Mouse (Mus musculus) frontal cortex, postnatal 14 days (tissue): Measurements from ENCODE around the gene Irx2.

Experiments used
- DNase-seq, 2 experiments: peaks; one replicate each; pipeline ENCODE4 v3.0.0; 2022; ENCODE audit warnings: low spot score in 2 of 2

The Irx2 gene

DNA sequence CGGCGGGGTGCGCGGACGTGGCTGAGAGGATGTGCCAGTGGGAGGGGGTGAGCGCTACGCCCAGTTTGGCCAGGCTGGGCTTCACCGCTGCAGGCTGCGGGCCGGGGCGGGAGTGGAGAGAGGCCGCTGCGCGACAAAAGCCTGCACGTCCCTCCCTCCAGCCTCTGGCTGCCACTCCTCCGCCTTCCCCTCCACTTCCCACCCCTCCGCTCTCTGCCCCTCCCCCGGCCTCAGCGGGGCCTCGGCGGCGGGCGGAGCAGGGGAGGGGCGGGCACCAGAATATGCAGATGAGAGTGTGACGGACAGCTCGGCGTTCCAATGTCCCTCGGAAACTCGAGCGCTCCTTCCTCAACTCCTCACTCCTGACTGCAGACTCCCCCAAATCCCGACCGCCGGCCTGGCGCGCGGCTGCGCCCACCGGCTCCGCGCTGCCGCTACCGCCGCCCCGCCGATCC, at the start of gene Irx2:
Irx2 (plus strand) TSS at position 359 of the 455 bp plus-strand sequence.
- DNase-seq = no peak

GRCm38 (mm10) chr13:72581276-72581675, 47.3 kb upstream of the Irx2 start:
- no peak for DNase-seq

DNA sequence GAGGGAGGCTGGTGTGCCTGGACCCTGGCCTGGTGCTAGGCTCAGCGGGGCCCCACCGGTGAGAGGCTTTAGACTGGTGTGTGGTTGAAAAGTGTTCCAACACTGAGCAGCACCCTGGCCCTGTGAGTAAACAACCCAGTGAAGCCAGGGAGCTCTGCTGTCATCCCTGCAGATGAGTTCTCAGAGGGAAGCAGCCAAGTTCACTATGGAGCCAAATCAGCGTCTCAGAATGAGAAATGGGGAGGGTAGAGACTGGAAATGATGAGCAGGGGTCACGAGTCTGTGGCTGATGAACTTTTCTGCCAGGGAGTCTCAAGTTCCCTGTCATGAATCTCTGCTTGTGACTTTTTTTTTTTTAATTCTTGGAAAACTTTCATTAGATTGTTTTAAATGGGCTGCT, 36.1 kb upstream of the Irx2 start:
- no peak for DNase-seq

- DNase-seq = no peak
Measured at GRCm38 (mm10) chr13:72593310-72593709, 35.3 kb upstream of the Irx2 start.

DNA sequence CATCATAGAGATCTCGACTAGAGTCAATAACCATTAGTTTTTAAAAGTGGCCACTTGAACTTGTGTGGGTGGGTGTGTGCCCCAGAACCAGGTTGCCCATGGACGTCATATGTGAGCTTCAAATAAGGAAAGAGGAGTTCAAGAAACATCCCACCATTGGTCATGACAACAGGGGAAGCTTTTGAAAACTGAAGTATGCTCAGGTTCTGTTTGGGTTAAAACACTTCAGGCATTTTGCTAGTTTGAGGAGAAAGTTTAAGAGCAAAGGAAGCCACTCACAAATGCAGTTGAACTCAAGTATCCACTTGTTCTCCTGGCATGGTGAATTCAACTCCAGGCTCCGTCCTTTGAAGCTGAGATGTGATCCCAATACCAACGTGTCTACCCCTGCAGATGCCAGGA, 34.9 kb upstream of the Irx2 start:
- DNase-seq = no peak

- no peak for DNase-seq
Measured at GRCm38 (mm10) chr13:72599254-72599653, 29.4 kb upstream of the Irx2 start.

GRCm38 (mm10) chr13:72608706-72609105, 19.9 kb upstream of the Irx2 start:
- DNase-seq = no peak

DNA sequence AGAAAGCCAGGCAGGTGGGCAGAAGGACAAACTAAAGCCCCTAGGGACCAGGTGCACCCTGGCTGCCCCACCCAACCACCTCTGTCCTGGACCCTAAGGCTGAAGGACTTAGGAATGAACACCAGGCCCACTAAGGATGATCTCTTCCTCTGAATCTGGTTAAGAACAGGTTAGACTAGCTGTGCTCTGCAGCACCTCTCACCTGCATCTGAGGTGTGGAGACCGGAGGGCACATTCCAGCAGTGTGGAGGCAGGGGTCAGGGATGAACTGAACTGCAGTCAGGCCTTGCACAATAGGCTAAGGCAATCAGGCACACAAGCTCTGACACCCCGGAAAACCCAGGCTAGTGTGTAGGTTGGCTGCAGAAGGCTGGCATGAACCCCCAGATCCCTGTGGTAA, 18.3 kb upstream of the Irx2 start:
- DNase-seq = no peak

DNA sequence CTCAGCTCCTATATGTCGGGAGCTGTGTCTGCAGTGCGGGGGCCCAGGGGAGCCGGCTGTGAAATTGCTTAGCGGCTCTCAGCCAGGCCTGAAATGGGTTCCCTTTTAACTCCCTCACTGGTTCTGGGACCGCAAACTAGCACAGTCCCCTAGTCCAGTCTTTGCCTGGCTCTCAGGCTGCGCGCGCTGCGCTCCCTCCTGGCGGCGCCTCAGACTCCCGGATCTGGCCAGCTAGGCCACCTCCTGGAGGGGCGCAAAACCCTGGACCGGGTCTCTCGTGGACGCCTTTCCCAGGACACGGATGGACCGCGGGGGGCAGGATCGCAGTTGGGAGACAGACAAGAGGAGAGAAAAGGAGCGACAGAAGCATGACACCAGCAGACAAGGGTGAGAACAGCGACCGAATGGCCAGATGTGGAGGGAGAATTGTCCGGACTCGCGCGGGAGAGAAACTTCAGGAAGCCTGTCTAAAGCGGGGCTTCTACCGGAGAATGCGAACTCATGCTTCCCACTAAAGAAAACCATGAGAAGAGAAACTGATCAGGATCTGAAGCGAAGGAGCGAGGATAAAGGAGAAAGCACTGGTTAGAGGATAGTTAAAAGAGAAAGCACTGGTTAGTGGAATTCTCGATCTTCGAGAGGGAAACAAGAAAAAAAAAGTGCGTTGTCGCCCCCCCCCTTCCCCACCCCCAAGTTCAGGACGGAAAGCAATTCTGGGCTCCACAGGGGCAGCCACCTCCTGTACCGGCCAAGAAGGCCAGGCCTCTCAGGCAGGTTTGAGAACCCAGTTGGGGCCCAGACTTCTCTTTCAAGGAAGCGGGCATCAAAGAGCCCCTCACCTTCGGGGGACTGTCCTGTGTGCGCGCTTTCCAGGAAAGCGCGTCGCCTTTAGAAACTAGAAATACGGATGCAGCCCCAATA, 4.4 kb upstream of the Irx2 start:
- no peak for DNase-seq

DNA sequence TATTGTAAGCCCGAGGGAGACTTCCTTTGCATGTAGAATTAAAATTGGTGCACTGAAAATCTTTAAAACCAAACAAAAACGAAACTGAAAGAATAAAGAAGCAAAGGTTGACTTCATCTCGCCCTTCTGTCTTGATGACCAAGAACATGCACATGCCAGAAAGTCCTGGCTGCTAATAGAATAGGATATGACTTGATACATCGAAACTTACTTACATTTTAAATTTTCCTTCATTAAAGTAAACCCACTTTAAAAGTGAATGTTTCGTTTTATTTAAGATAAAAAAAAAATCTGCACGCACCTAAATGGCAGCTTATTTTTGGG, 3.8 kb upstream of the Irx2 start:
- no peak for DNase-seq

DNA sequence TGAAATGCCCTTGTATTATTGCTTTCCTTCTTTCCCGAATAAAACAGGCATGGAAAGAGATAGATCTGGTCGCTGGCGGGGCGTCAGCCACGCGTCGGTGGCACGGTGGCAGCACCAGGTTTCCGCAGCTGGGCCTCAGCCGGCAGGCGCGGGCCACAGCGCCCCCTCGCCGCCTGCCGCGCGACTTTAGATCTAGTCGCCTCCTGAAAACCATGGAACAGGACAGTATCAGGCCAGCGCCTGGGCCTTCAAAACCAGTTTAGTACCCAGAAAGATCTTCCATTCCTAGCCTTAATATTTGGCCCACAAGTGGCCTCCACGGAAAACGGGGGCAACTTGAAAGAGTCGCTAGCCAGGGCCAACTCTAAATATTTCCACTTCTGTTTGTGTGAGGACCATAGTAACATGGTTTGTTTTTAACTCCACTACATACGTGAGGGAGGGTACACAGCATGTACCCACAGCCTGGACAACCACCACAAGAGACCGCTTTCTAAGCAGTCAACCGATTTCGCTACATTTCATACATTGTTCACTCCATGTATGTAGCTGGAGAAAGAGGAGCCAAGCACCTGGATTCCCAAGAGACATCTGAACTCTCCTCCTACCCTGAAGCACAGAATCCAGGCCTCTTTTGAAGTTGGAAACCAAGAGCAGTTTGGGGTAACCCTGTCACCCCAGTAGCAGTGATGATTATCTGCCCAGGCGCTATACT, 3.2 kb upstream of the Irx2 start:
- DNase-seq = no peak

GRCm38 (mm10) chr13:72627391-72628321, 964 bp upstream of the Irx2 start:
- no peak for DNase-seq

DNA sequence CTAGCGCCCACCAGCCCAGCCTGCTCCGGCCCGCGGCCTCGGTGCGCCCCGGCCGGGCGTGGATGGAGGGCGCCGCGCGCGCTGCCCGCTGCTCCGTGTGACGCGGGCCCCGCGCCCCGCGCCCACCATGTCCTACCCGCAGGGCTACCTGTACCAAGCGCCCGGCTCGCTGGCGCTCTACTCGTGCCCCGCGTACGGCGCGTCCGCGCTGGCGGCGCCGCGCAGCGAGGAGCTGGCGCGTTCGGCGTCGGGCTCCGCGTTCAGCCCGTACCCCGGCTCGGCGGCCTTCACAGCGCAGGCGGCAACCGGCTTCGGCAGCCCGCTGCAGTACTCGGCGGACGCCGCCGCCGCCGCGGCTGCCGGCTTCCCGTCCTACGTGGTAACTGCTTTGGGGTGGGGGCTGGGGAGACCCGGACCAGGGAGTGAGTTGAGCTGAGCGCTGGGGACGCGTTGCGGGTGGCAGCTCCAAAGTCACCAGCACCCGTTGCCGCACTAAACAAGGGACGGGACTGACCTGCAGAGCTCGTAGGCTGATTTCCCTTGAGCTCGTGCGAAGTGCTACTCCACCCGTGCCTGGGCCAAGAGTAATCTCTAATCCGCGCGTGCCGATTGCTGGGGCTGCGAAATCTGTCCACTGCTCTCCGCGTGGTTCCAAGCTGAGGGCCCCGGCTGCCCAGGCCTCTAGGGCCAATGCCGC, 463 bp downstream of the Irx2 start:
- no peak for DNase-seq

GRCm38 (mm10) chr13:72629806-72630205, 1.2 kb downstream of the Irx2 start:
- DNase-seq = no peak

DNA sequence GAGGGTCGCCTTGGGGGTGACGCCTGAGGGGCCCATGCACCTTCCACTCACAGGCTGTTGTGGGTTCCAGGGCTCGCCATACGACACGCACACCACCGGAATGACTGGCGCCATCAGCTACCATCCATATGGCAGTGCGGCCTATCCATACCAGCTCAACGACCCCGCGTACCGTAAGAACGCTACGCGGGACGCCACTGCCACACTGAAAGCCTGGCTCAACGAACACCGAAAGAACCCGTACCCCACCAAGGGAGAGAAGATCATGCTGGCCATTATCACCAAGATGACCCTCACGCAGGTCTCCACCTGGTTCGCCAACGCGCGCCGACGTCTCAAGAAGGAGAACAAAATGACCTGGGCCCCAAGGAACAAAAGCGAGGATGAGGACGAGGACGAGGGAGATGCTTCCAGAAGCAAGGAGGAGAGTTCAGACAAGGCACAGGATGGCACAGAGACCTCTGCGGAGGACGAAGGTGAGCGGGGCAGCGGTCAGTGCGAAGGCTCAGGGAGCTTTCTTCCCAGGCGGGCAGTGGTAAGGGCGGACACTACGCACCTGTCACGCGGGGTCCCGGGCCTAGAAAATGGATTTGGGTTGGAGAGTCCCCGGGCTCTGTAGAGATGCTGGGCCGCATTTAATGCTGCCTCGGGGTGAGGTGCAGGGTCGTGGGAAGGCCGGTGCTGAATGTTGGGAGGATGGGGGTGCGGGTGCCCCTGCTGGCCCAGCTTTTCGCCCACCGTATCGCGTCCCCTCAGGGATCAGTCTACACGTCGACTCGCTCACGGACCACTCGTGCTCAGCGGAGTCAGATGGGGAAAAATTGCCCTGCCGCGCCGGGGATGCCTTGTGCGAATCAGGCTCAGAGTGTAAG, 2.1 kb downstream of the Irx2 start:
- DNase-seq = no peak

DNA sequence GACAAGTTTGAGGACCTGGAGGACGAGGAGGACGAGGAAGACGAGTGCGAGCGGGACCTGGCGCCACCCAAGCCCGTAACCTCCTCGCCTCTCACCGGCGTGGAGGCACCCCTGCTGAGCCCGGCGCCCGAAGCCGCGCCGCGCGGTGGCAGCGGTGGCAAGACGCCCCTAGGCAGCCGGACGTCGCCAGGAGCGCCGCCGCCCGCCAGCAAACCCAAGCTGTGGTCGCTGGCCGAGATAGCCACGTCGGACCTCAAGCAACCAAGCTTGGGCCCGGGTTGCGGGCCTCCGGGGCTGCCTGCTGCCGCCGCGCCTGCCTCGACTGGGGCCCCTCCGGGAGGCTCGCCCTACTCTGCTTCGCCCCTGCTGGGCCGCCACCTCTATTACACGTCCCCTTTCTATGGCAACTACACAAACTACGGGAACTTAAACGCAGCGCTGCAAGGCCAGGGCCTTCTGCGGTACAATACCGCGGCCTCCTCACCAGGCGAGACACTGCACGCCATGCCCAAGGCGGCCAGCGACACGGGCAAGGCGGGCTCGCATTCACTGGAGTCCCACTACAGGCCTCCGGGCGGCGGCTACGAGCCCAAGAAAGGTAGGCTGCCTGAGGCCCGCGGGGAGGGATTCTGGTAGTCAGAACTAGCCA, 2.9 kb downstream of the Irx2 start:
- DNase-seq = no peak

DNA sequence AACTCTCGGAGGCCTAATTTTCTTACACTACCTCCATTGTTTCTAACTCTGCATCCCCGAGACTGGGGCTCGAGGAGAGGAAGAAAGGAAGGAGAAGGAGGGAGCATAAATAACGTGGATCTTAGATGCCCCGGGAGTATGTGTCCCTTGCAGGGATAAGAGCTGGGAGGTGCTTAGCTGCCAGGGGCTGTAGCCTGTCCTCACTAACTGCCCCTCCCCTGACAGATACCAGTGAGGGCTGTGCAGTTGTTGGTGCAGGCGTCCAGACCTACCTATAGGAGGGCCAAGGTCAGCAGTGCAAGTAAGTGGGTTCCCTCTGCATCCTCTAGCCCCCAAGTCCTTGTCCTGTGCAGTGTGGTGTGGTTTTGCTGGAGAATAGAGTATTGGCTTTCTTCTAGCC, 3.7 kb downstream of the Irx2 start:
- no peak for DNase-seq

DNA sequence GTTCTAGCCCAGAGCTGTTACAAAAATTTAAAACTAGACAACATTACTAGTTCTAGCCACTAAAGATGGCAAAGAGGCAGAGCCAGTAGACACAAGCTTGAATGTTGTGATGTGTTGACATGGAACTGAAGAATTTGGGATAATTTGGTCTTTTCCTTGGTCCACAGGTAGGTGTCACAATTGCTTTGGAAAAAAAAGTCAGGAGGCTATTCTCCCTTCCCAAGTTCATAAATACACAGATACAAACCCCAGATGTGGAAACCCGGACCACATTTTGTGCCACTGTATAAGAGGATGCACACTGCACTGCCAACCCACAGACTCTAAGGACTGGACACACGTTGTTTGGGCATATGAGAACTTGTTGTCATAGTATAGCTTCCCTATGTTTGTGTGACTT, 4.5 kb downstream of the Irx2 start:
- DNase-seq = no peak

DNA sequence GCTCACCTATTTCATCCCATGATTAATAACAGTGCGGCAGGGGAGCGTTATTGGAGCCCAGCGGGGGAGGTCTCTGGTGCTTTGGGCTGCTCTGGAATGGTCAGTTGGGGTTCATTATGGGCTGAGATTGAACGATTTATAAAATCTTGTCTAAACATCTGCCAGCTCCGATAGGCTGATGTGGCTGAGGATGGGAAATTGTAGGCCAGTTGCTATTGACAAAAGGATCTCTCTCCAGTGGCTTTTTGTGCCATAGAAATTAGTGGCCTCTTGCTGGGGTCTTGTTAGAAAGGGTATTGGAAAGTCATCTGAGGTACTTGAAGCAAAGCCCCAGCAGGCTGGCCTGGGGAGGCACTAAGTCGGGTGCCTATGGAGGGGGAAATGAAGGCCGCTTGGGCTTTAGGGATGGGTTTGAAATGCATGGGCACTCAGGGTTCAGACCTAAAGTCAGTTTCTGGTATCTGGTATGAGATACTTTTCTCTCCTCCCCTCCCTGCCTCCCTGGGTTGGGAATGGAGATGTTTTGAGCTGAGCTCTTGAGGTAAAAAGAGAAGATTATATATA, 6.2 kb downstream of the Irx2 start:
- no peak for DNase-seq
